Mouse (Mus musculus): ENCODE results near the gene Wsb2.
"Not testable (repeated sequence)": the region's sequence is repeated elsewhere in the genome, so short reads cannot be mapped to it uniquely, and the experiment has no call there.

Wsb2 gene

DNA sequence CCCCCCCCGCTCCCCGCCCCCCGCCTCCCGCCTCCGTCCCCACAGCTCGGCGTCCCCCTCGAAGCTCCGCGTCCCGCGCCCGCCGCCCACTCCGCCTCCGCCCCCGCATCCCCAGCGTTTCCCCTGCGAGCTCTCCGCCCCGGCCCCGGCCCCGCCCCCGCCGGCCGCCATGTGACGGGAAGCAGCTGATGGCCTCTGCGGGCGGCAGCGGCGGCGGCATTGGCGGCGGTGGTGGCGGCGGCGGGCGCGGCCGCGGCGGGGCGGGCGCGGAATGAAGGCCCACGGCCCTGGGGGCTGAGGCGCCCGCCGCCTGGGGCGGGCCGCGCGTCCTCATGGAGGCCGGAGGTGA, at the start of gene Wsb2:
Gene Wsb2 (plus strand): TSS at position 176 of the 349 bp plus-strand sequence.
- in situ Hi-C loops (cut with MboI): no loop called here

DNA sequence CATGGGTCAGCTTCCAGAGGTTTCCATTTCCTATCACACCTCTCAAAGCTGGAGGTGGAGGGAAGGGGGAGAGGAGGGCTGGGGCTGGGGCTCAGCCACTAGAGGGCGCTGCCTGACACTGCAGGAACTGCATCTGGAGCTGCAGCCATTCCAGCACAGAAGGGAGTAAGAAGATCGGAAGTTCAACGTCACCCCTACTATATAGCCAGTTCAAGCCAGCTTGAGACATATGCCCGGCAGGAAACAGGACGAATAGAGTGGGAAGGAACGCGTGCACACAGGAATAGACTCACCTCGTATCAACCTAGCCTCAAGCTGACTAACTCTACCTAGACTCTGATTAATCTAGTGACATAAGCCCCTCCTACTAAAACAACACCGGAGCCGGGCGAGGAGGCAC, 49.4 kb upstream of the Wsb2 start:
- in situ Hi-C loops (cut with MboI): no loop called here

DNA sequence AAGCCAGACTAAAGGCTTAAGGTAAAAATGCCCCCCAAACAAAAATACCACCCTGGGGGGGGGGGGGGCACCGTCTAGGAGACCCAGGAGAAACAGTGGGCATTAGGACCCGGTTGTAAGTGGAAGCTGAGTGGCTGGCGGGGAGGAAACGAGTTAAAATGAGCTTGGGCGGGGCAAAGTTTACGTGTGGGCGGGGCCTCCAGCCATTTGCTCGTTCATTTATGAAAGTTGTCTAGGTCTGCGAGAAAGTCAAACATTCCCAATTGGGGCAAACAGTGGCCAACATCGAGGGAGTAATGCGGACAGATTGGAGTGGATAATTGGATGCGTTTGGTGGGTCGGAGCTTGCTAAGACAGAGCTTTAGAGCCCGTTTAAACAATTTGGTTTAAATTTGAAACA, 43.7 kb upstream of the Wsb2 start:
- in situ Hi-C loops (cut with MboI): no loop called here

DNA sequence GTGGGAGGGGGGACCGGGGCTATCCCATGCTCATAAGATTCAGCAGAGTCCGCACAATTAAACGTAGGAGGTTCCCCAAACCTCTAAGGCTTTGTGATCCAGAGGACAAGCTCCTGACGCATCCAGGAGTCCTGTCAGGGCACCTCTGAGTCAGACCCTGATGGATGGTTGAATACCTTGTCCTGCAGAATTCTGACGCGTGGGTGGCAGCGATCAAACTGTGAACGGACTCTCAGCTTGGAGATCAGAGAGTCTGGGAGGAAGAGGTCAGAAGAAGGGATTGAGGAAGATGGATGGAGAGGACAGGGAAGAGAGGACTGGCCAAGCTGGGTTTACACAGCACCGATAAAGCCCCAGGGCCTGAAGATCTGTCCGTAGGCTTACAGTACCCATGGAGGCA, 43.2 kb upstream of the Wsb2 start:
- in situ Hi-C loops (cut with MboI): no loop called here

DNA sequence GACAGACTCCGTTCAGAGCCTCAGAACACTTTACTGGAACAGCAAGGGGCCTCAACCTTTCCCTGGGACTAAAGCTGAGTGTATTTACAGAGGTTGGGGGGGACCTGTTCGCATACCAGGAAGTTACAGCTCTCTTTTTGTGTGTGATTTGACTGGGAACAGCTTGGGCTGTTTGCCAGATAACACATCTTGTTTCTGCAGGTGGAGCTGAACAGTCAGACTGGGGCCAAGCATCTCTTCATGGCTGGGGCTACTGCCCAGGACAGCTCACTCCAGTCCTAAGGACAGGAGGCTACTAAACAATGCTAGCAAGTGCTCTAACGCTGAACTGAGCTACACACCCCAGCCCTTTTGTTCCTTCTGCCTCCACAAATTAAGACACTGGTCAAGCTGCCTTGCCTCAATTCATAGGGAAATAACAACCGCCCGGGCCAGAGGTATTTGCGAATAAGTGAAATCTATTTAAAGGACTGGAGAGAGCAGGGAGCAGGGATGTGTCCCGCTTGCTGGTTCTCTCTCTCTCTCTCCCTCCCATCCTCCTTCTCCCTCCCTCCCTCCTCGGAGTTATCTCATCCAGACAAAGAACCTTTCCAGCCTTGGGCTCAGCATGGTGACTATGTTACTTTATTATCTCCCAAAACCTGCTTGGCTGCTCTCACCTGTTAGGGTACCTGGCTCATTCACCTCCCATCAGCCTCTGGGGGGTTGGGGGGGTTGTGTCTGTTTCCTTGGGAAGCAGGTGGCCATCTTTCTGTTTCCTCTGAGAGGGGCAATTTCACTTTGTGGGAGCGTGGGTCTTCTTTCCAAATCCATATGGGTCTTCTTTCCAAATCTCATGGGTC, 42.3 kb upstream of the Wsb2 start:
- in situ Hi-C loops (cut with MboI): no loop called here

DNA sequence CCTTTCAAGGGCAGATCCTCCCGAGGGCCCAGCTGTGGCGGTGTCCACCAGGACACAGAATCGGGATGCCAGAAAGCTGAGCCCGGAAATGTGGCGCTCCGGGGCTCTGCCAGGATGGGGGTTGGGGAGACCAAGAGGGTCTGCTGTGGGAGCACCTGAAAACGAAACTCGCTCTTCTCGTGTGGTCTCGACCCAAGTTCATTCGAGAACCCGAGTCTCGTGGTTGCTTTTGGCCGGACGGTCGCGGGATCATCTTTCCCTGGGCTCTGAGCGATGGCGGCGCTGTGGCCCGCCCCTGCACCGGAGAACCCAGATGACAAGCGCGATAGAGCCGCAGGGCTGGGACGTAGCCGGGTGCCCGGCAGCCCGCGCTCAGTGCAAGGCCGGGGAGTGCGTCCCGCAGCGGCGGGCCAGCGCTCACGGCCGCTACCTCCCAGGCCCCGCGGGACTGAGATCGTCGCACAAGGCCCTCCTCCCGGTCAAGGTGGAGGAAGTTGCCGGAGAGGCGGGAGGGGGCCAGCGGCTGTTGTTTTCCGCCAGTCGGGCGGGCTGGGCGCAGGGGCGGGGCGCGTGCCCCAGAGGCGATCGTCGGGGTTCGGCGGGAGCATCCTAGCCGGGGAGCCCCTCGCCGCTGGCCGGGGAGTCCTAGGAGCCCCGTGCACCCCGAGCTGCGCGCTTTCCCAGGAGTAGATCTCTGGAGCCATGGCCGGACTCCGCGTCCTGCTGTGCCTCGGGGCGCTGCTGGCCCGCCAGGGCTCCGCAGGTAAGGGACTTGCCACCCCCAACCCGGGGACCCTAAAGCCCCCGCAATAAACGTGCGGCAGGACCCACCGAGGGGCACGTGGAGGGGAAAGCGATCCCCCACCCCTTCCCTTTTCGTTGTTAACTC, 38.1 kb upstream of the Wsb2 start, which contains the start of gene Vsig10:
Gene Vsig10 (plus strand): TSS at position 343 of the 889 bp plus-strand sequence.
- in situ Hi-C loops (cut with MboI): no loop called here

DNA sequence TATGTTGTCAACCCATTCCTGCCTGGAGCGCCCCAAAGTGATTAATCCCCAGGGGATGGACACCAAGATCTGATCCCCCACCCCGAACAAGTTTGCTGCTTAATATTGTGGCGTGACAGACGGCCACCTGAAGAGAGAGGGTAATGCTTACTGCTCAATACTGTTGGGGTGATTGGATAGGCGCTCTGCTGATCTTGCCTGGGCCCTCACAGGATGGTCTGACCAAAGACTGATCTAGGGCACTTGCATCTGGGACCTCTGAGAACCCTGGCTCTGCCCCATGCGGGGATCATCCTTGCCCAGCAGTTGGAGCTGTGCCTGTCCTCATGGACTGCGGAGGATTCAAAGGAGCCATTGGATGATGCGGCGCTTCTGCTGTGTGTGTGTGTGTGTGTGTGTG, 33.4 kb upstream of the Wsb2 start:
- in situ Hi-C loops (cut with MboI): no loop called here

DNA sequence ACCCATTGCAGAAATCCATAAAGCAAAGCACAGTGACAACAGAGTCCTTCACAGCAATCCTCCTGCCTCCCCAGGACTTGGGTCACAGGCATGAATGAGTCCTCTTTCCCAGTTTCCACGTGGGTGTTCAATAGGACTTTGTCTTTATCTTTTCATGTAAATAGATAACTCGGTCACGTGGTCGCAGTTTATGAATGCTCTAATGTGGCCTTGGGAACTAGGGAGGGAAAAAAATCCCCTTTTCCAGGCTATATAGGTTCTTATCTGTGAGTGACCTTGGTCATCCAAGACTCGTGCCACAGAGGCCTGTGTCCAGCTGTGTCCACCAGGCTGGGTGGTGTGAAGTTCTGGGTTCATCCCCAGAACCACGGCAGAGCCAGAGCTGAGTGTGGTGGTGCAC, 30.7 kb upstream of the Wsb2 start:
- in situ Hi-C loops (cut with MboI): no loop called here

DNA sequence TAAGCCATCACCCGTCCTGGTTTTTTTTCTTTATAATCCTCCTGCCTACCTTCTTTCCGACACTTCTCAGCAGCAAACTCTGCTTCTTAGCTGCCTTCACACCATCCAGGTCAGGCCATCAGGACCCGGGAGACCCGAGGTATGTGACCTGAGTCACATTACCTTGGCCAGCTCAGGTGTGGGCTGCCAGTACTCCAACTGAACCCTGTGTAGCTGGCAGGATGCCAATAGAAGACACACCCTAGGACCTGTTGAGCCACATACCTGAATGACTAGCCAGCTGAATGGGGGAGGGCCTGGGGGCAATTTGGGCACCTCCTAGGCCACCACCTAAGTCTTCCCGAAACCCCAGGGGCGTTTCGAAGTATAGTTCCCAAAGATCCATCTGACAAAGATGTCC, 26.6 kb upstream of the Wsb2 start:
- in situ Hi-C loops (cut with MboI): no loop called here

DNA sequence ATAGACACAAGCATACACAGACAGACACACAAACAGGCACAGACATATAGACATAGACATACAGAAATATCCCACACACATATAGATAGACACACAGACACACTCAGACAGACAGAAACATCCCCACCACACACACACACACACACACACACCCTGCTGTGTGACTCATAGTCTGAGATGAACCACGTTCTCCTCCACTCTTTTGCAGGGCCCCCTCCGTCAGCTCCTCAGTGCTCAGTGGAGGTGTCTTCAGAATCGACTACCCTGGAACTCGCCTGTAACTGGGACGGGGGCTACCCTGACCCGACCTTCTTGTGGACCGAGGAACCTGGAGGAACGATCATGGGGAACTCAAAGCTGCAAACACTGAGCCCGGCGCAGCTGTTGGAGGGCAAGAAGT, 19.1 kb upstream of the Wsb2 start:
- in situ Hi-C loops (cut with MboI): no loop called here

DNA sequence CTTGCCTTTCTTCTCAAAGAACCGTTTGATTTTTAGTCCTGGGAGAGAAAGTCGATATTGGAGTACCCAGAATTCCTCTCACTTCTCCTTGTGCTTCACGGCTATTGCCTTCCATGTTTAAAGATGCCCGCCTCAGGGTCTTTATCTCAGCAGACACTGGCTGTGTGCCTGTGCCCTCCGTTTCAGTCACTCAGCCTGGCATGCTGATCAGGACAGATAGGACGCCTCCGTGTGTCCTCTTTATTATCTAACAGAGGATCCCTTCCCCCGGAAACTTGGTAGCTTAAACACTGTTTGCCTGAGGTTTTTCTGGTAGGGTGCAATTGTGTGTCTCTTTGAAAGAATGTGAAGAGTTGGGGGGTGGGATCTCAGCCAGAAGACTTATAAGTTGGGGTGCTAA, 18.6 kb upstream of the Wsb2 start:
- in situ Hi-C loops (cut with MboI): no loop called here

DNA sequence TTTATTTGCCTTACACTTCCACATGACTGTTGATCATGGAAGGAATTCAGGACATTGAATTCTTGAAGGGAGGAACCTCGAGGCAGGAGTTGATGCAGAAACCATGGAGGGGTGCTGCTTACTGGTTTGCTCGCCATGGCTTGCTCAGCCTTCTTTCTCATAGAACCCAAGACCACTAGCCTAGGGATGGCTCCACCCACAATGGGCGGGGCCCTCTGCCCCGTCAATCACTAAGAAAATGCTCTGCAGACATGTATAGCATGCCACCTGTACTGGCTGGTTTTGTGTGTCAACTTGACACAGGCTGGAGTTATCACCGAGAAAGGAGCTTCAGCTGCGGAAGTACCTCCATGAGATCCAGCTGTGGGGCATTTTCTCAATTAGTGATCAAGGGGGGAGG, 17.0 kb upstream of the Wsb2 start:
- in situ Hi-C loops (cut with MboI): no loop called here

DNA sequence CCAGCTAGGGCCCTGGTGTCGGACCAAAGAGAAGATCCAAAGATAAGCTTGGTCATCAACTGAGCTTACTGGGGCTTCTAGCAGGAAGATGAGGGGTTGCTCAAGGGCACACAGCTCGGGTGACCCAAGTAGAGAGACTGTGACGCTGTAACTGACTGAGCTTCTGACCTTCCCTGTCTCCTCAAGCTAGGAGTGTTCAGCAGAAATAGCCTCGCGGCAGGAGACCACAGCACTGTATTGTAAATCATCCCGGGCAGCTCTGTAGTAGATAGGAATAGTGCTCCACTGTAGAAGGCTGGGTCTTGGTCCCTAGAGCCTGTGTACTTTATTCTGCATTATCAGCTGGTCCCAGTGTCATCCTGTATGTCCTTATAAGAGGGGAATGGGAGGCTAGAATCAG, 15.2 kb upstream of the Wsb2 start:
- in situ Hi-C loops (cut with MboI): no loop called here

DNA sequence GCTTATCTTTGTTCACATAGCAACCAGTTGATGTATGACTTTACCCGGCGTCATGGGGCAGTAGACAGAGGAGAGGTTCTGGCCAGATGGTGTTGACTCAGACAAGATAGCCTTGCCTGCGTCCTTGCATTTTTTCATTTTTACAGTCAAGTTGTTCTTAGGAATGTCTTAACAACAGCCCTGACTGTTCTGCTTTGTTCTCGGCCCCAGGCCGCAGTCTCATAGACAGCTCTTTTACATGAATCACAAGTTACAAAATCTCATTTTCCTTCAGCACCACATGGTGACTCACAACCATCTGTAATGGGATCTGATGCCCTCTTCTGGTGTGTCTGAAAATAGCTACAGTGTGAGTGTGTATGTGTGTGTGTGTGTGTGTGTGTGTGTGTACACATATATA, 12.6 kb upstream of the Wsb2 start:
- in situ Hi-C loops (cut with MboI): not testable (repeated sequence)

DNA sequence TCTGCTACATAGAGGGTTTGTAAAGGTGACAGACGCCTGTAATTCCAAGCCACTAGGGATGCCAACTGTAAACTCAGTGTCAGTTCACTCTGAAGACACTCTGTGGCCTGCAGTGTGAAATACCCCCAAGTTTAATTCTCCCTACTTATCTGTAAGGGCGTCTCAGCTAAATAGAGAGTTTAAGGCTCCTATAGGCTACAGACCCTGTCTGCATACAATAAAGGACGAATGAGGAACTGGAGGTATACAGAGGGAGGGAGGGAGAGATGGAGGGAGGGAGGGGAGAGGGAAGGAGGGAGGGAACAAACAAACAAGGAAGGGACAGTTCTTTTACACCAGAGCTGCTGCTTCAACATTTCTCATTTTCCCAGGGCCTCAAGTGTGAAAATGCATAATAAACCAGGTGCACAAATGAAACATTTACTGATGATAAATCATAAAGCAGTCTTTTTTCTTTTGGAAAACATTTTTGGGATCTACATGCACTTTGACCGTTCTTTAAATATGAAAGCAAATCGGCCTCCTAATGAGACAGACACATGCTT, 11.6 kb upstream of the Wsb2 start:
- in situ Hi-C loops (cut with MboI): no loop called here

DNA sequence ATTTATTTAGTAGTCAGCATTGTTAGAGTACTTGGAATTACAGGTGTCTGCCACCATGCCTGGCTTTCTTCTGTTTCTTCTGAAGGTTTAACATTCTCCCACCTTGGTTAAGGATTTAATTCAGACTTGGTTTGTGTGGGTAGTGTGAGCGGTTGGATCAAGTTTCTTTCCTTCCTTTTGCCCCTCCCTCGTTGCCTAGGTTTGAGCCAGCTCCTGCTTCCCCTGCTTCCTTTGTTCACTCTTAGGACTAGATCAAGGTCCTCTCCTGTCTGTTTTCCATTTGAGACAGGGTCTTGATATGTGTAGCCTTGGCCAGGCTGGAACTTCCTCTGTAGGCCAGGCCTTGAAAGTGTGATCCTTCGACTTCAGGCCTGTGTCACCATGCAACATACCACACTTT, 10.8 kb upstream of the Wsb2 start:
- in situ Hi-C loops (cut with MboI): no loop called here

DNA sequence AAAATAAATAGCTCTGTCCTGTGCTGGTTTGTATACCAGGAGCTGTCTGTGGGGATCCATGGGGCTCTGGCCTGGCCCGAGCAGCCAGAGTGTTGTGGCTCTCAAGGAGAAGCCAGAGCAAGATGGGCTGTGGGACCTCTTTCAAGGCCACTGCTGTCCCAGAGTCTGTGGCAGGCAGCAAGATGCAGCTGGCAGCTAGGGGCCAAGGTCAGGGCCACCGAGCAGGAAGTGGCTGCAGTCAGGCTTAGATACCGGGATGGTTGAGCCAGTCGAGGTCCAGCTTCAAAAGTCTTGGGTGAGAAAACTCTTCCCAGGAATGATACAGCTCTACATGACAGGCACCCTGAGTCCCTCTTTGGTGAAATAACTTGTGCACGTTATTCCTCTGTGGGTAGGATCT, 10.1 kb upstream of the Wsb2 start:
- in situ Hi-C loops (cut with MboI): no loop called here

DNA sequence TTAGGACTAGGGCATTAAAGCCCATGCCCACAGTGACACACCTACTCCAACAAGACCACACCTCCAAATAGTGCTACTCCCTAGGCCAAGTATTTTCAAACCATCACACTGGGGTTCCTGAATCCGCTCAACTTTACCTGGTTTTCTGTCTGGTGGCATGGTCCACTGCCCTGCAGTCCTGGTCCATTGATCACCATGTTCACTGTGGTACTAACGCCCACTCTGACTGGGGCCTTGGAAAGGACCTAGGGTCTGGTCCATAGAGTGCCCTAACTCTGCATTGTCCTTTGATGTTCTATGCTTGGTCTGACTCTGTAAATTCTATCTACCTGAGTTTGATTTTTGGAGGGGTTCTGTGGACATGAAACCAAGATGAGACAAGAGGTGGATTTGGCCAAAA, 9.3 kb upstream of the Wsb2 start:
- in situ Hi-C loops (cut with MboI): no loop called here

DNA sequence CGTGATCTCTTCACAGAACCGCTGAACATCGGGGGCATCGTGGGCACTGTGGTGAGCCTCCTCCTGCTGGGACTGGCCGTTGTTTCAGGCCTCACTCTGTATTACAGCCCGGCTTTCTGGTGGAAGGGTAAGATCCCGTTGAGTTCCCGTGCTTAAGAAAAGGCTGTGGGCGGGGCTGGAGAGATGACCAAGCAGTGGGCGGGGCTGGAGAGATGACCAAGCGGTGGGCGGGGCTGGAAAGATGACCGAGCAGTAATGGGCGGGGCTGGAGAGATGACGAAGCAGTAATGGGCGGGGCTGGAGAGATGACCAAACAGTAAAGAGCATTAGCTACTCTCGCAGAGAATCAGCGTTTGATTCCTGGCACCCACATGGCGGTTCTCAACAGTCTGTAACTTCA, 8.8 kb upstream of the Wsb2 start:
- in situ Hi-C loops (cut with MboI): no loop called here

DNA sequence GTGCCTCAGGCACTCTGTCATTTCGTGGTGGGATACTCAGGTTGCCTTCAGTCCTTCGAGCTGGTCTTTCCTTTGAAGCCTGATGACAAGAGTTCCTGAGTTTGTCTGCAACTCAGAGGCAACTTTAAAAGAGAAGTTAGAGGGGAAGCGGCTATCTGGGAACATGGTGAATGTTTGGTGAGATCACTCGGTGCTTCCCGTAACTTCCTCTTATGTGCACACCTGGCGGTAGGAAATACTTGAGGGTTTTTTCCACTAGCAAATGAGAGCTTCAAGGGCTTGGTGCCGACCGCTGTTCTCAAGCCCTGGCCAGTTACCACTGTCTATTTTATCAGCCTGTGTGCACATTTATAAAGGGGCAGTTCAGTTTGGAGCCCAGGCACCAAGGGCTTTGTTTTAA, 3.0 kb upstream of the Wsb2 start:
- in situ Hi-C loops (cut with MboI): no loop called here

DNA sequence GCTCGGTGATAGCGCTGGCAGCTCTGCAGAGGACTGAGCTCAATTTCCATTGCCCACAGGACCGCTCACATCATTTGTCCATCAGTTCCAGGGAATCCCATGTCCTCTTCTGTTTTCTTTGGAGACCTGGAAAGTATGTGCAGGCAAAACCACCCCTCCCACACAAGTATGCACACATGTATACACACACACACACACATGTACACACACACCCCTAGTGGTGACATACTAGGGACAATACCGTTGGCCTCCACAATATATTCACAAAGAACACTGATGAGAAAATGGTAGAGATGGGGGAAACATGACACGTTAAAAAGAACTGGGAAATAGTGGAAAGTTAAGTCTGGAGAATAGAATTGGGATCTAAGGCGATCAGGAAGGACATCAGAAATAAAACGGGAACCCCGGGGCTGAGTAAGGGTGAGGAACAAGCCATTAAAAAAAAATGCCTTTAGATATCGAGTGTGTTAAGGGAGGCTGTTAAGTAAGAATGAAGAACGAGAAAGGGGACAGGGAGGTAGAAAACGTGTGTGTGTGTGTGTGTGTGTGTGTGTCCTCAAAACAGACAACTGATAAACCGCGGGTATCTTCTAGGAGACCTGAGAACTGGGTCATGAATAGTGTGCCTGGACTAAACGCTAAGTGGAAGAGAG, 1.3 kb upstream of the Wsb2 start:
- in situ Hi-C loops (cut with MboI): no loop called here

DNA sequence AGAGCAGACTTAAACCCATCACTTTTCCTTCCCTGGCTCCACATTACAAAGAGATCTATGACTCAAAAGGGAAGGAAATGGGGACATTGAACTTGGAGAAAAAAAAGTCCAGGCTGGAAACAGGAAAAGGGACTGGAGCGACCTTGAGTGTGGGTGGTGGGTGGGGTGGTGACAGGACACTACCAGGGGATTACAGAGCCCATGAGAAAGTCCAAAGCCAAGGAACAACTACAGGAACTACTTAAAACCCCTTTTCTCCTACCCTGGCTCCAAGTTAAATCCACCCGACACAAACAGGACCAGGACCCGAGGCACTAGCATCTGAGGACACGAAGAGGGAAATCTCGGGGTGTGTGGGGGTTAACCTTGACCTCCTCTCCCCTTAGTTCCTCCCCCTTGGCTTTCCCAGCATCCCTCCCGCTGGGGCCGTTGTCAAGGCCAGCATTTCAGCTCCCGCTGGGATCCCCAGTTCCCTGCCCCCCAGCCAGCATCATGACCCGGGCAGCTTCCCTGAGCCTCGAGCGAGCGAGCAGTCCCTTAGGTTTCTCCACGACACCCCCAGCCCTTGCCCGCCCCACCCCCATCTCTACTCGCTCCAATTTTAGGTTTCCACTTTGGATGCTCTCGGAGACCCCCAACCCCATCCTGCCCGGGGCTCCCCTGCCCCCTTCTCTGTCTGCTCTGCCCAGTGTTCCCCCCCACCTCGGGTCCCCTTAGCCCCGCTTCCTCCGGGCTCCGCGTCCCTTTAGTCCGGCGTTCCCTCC, 557 bp upstream of the Wsb2 start:
- in situ Hi-C loops (cut with MboI): no loop called here

Measured in mature B cell (primary cell).